Mouse (Mus musculus) MN1 (cell line): Measurements from ENCODE around the gene Tmem252.

Experiments used
- DNase-seq: peaks from one replicate; pipeline ENCODE4 v3.0.0-alpha.2; 2016; ENCODE audit warnings: low spot score

Tmem252 gene

DNA sequence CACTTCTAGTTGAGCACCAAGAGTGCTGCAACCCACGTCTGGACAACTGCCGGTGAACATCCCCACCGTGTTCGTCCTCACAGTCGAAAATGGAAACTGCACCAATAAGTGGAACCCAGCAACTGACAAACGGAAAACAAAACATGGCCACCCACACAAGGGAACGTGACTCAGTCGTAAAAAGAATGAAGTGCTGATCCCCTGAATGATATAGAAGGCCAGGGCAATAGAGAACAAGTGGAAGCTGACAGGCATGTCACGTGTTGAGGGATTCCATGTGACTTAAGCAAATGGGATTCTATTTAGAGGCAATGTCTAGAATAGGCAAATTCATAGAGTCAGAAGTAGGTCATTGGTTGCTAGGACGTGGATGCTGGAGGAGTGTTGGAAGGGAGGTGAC is 50.6 kb downstream of the Tmem252 start:
- no peak for DNase-seq

- DNase-seq: no peak
These were observed 56.9 kb downstream of the Tmem252 start for GRCm38 (mm10) chr19:24730661-24731060.
